Mouse (Mus musculus): ENCODE data around the gene Vstm4. TPM values are rescaled to one million over a fixed set of nuclear protein-coding genes. Genes with fewer than 3 reads are reported as not detected.
A peak's percentile ranks its signal among the peaks of the same experiment; 100 is the strongest.

Vstm4 gene
- total and polyA plus RNA-seq, 3 experiments: not detected

DNA sequence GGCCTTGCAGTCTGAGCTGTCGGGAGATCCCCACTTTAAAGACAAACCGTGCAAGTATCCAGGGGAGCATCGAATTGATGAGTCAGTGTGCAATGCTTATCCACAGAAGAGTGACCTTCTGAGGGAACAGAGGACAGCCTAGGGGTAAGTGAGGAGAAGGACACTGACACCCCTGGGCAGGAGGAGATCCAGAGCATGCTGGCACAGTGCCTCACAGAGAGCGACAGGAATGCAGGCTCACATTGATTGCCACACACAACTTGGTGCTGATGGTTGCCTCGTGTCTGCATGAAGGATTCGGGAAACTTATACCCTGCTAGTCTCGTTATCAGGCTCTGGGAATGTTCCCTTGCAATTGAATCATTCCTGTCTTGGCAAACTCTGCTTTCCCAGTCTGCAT is 39.3 kb upstream of the Vstm4 start:
- Histone ChIP-seq H3K4me1 (ENCODE audit: control insufficient read depth in 1 of 2, insufficient read depth in 2 of 2) (peaks cover 0 to 5% of the 10 kb centered on the region in 2 experiments; a peak in 2 of 4 replicates), H3K36me3 (replicated peaks in 1 of 2; ENCODE audit: control insufficient read depth in 1 of 2, insufficient read depth in 1 of 2, low read length in 1 of 2) (no peaks in the 10 kb centered on the region), H3K4me3 (replicated peaks in 1 of 3; ENCODE audit: low read depth in 2 of 3, low read length in 2 of 3, poor library complexity in 1 of 3) (no peak overlapping the region), H3K9ac (ENCODE audit: insufficient read depth, low read depth) (no peak overlapping the region), H3K79me2 (replicated peaks; ENCODE audit: control insufficient read depth, extremely low read depth, insufficient read depth, poor library complexity, severe bottlenecking) (no peaks in the 10 kb centered on the region), H3K27me3 (replicated peaks) (peaks cover 1% of the 10 kb centered on the region), H3K4me2 (ENCODE audit: insufficient read depth, low read depth, poor library complexity, severe bottlenecking) (peak overlapping the region; percentile 21; the same call in 1 of the 2 replicates), H3K9me3 (replicated peaks; ENCODE audit: low read length) (no peaks in the 10 kb centered on the region), H3K27ac (ENCODE audit: insufficient read depth, low read depth) (no peak overlapping the region)
- in situ Hi-C loops (cut with MboI; ENCODE audit: low pct_ligation_motif_present, low pct_unique_long_range_greater_than_20kb, low sequenced_read_pairs) (loop anchor here (25.0 kb wide), 1 partner anchor 205 kb away; no protein-coding TSS in a partner anchor), dilution Hi-C loops (cut with MboI; ENCODE audit: extremely low pct_ligation_motif_present, extremely low pct_unique_long_range_greater_than_20kb, low sequenced_read_pairs) (no loop called here)
- DNase-seq (ENCODE audit: extremely low read depth): no peak
- TF ChIP-seq EP300 (IDR thresholded peaks at IDR 0.05; ENCODE audit: low read length) (no peak), USF1 (IDR thresholded peaks at IDR 0.05; ENCODE audit: low read depth, low read length) (no peak), USF2 (conservative IDR thresholded peaks at IDR 0.05; ENCODE audit: low read depth, low read length) (no peak), GABPA (IDR thresholded peaks at IDR 0.05; ENCODE audit: insufficient replicate concordance, low read depth, low read length) (no peak), NRF1 (IDR thresholded peaks at IDR 0.05; ENCODE audit: low read depth, low read length) (no peak), ELF1 (IDR thresholded peaks at IDR 0.05; ENCODE audit: low read depth, low read length) (no peak), RCOR1 (conservative IDR thresholded peaks at IDR 0.05; ENCODE audit: low read depth, low read length) (no peak), POLR2A (IDR thresholded peaks at IDR 0.05; ENCODE audit: low read depth, low read length) (no peak), POLR2AphosphoS2 (IDR thresholded peaks at IDR 0.05; ENCODE audit: low read depth, low read length) (no peak), SMC3 (IDR thresholded peaks at IDR 0.05; ENCODE audit: low read depth, low read length) (no peak), ETS1 (conservative IDR thresholded peaks at IDR 0.05; ENCODE audit: low read depth, low read length) (no peak), PAX5 (IDR thresholded peaks at IDR 0.05; ENCODE audit: low read length) (no peak), MYC (IDR thresholded peaks at IDR 0.05; ENCODE audit: low read depth, low read length) (no peak), MAZ (IDR thresholded peaks at IDR 0.05; ENCODE audit: low read depth, low read length) (no peak), CHD1 (IDR thresholded peaks at IDR 0.05; ENCODE audit: low read depth, low read length) (no peak), HCFC1 (IDR thresholded peaks at IDR 0.05; ENCODE audit: low read depth, low read length) (no peak)

DNA sequence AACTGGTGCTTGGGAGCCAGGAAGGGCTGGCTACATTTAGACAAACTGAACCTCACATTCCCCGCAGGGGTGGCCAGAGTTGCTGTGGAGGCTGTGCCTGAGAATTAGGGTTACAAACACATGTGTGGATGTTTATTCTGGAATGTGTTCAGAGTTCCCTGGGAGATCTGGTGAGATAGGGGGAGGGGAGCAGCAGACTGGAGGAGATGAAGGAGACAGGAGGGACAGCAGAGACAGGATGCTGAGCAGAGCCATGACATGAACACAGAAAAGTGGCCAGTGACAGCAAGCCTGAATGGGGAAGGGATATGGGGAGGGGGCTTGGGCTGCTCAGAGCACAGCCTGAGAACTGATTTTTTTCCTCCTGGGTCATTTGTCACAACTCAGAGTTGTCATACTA is 37.3 kb upstream of the Vstm4 start:
- dilution Hi-C loops (cut with MboI; ENCODE audit: extremely low pct_ligation_motif_present, extremely low pct_unique_long_range_greater_than_20kb, low sequenced_read_pairs): no loop called here

More for the DNA sequence above, 37.3 kb upstream of the Vstm4 start:
- Histone ChIP-seq H3K27me3 (replicated peaks) (peaks cover 1% of the 10 kb centered on the region), H3K9ac (ENCODE audit: insufficient read depth, low read depth) (no peak overlapping the region), H3K4me2 (ENCODE audit: insufficient read depth, low read depth, poor library complexity, severe bottlenecking) (no peak overlapping the region), H3K4me1 (ENCODE audit: control insufficient read depth in 1 of 2, insufficient read depth in 2 of 2) (peaks cover 5 to 6% of the 10 kb centered on the region in 2 experiments), H3K4me3 (replicated peaks in 1 of 3; ENCODE audit: low read depth in 2 of 3, low read length in 2 of 3, poor library complexity in 1 of 3) (no peak overlapping the region), H3K79me2 (replicated peaks; ENCODE audit: control insufficient read depth, extremely low read depth, insufficient read depth, poor library complexity, severe bottlenecking) (no peaks in the 10 kb centered on the region), H3K36me3 (replicated peaks in 1 of 2; ENCODE audit: control insufficient read depth in 1 of 2, insufficient read depth in 1 of 2, low read length in 1 of 2) (no peaks in the 10 kb centered on the region), H3K9me3 (replicated peaks; ENCODE audit: low read length) (no peaks in the 10 kb centered on the region), H3K27ac (ENCODE audit: insufficient read depth, low read depth) (no peak overlapping the region)
- DNase-seq (ENCODE audit: extremely low read depth): no peak
- in situ Hi-C loops (cut with MboI; ENCODE audit: low pct_ligation_motif_present, low pct_unique_long_range_greater_than_20kb, low sequenced_read_pairs): loop anchor here (25.0 kb wide), 1 partner anchor 207 kb away; no protein-coding TSS in a partner anchor
- no peak for TF ChIP-seq MAZ (IDR thresholded peaks at IDR 0.05; ENCODE audit: low read depth, low read length)
- no peak for TF ChIP-seq CHD2 (IDR thresholded peaks at IDR 0.05; ENCODE audit: low read length)
- no peak for TF ChIP-seq RAD21 (IDR thresholded peaks at IDR 0.05; ENCODE audit: low read depth, low read length)

Measured in CH12.LX (cell line).